Mouse (Mus musculus) stomach, embryonic 15.5 days (tissue): ENCODE data around the gene Patl2. TPM values are rescaled to one million over a fixed set of nuclear protein-coding genes. Genes with fewer than 3 reads are reported as not detected.
"Not testable (repeated sequence)": the region's sequence is repeated elsewhere in the genome, so short reads cannot be mapped to it uniquely, and the experiment has no call there.

Source experiments
- ATAC-seq: fragments of 200-750 bp; cut with Nextera tagmentation; 2 replicates; pipeline ENCODE4 v1.8.0; 2017; ENCODE audit warnings: low read depth, moderate number of reproducible peaks, moderate TSS enrichment; ENCODE audit not compliant: insufficient read depth, low FRiP score
- H3K27ac ChIP-seq: fragments of 300-500 bp; sonication (generic); 2 replicates; pipeline ENCODE4 v1.5.1; 2015; ENCODE audit warnings: mild to moderate bottlenecking, inconsistent platforms
- H3K27me3 ChIP-seq: fragments of 300-500 bp; sonication (generic); replicated peaks from 2 replicates; pipeline ENCODE4 v1.6.1; 2015; ENCODE audit warnings: inconsistent platforms
- H3K36me3 ChIP-seq: fragments of 300-500 bp; sonication (generic); 2 replicates; pipeline ENCODE4 v1.6.1; 2015; ENCODE audit warnings: inconsistent platforms
- H3K4me1 ChIP-seq: fragments of 300-500 bp; sonication (generic); 2 replicates; pipeline ENCODE4 v1.6.1; 2015; ENCODE audit warnings: inconsistent platforms
- H3K4me2 ChIP-seq: fragments of 300-500 bp; sonication (generic); 2 replicates; pipeline ENCODE4 v1.6.1; 2015; ENCODE audit warnings: mild to moderate bottlenecking, inconsistent platforms
- H3K4me3 ChIP-seq: fragments of 300-500 bp; sonication (generic); replicated peaks from 2 replicates; pipeline ENCODE4 v1.5.1; 2015; ENCODE audit warnings: inconsistent platforms
- H3K9ac ChIP-seq: fragments of 300-500 bp; sonication (generic); 2 replicates; pipeline ENCODE4 v1.6.1; 2015; ENCODE audit warnings: inconsistent platforms
- H3K9me3 ChIP-seq: fragments of 300-500 bp; sonication (generic); 2 replicates; pipeline ENCODE4 v1.6.1; 2016; ENCODE audit warnings: inconsistent platforms
- WGBS: fragments of 180-500 bp; shearing (Covaris S2); methylation state at CpG from one replicate; pipeline ENCODE4 v1.1.7; 2015; 5-methylcytosine and 5-hydroxymethylcytosine counted together
- polyA plus RNA-seq: library from polyadenylated mRNA; unstranded; fragments of >200 nt; fragmentation: Nextera tagmentation; extraction: Ambion mirVana; gene quantifications from 2 replicates; pipeline ENCODE4 v1.2.1, GENCODE M21; 2015

The Patl2 gene
- polyA plus RNA-seq, 1 experiment from 2014 or later, result not detected

- ATAC-seq, H3K9me3 ChIP-seq, H3K4me2 ChIP-seq, H3K4me1 ChIP-seq, H3K9ac ChIP-seq, H3K27ac ChIP-seq, H3K4me3 ChIP-seq, H3K27me3 ChIP-seq: not testable (repeated sequence)
- H3K36me3 ChIP-seq, result peaks cover 33% of the 10 kb centered on the region
- 77% methylated on average over 5 of the region's 5 CpGs for WGBS
Measured at GRCm38 (mm10) chr2:122097686-122098085, 88.3 kb downstream of the Patl2 start.

DNA sequence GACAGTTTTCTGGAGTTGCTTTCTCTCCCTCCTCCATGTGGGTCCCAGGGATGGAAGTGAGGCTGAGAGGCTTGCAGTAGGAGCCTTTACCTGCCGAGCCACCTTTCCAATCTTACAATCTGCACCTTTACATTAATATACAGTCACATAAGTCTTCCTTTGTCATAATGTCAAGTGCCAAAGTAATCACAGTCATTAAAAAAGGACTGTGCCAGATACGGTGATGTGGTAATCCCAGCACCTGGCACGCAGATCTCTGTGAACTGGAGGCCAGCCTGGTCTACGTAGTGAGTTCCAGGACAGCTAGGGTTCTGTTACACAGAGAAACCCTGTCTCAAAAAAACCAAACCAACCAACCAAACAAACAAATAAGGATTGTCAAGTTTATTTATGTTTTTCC lies 92.1 kb downstream of the Patl2 start:
- H3K4me3 ChIP-seq, result no peak overlapping the region
- no peak overlapping the region for H3K27ac ChIP-seq
- H3K9ac ChIP-seq, result no peak overlapping the region
- no peak overlapping the region for H3K4me2 ChIP-seq
- no peak for ATAC-seq
- no peaks in the 10 kb centered on the region for H3K4me1 ChIP-seq
- WGBS, result 86% methylated on average over 4 of the region's 4 CpGs
- H3K27me3 ChIP-seq, result no peaks in the 10 kb centered on the region
- peaks cover 40% of the 10 kb centered on the region for H3K36me3 ChIP-seq
- H3K9me3 ChIP-seq, result no peaks in the 10 kb centered on the region

GRCm38 (mm10) chr2:122086446-122086845 lies 99.5 kb downstream of the Patl2 start:
- H3K9me3 ChIP-seq, result no peaks in the 10 kb centered on the region
- peak; percentile 50; the same call in 1 of the 2 replicates for ATAC-seq
- H3K4me3 ChIP-seq, result no peak overlapping the region
- peak overlapping the region; percentile 42; the same call in 1 of the 2 replicates for H3K27ac ChIP-seq
- H3K9ac ChIP-seq, result no peak overlapping the region
- 57% methylated on average over 4 of the region's 4 CpGs for WGBS
- H3K4me2 ChIP-seq, result no peak overlapping the region
- H3K36me3 ChIP-seq, result peaks cover 22% of the 10 kb centered on the region
- H3K4me1 ChIP-seq, result peaks cover 5% of the 10 kb centered on the region; the same call in 1 of the 2 replicates
- no peaks in the 10 kb centered on the region for H3K27me3 ChIP-seq

DNA sequence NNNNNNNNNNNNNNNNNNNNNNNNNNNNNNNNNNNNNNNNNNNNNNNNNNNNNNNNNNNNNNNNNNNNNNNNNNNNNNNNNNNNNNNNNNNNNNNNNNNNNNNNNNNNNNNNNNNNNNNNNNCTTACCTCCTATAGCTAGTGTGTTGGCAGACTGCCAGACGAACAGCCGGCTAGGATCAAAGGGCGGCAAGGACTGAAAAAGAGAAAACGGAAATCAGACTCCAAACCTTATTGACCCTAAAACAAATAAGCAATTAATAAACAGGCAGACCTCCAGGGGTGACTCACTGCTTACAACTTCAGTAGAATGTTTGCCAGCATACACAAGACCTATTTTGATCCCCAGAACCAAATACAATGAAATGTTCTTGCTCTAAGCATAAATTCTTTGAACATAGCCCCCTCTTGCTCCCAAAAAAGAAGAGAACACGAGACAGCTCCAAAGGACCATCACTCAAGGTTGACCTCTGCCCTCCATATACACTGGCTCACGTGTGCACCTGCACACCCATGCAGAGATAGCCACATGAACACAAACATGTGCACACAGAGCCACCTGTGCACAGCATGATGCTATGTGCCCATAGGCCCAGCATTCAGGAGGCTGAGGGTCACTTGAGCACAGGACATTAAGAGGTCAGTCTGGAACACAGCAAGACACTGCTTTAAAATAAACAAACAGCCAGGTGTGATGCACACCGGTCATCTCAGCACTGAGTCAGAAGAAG lies 104.1 kb downstream of the Patl2 start:
- Histone ChIP-seq H3K9me3 (no peaks in the 10 kb centered on the region), H3K4me1 (peaks cover 5% of the 10 kb centered on the region; the same call in 1 of the 2 replicates), H3K36me3 (peaks cover 24% of the 10 kb centered on the region), H3K27ac (no peak overlapping the region), H3K27me3 (no peaks in the 10 kb centered on the region), H3K9ac (no peak overlapping the region), H3K4me2 (no peak overlapping the region), H3K4me3 (no peak overlapping the region)
- ATAC-seq, result peak; percentile 56; the same call in 1 of the 2 replicates
- WGBS, result 35% methylated on average over 7 of the region's 7 CpGs

Other genes starting within 250 kb of the Patl2 start
- 45.5 and 48.5 TPM in 2 replicates for gene Ctdspl2, start 230.2 kb downstream of the Patl2 start, polyA plus RNA-seq
- gene Mageb3, start 230.1 kb downstream of the Patl2 start, polyA plus RNA-seq, result 0.09 and 0.14 TPM in 2 replicates
- gene Eif3j1, start 157.6 kb downstream of the Patl2 start, polyA plus RNA-seq, result 11.4 and 12.1 TPM in 2 replicates
- 7.7 and 9.9 TPM in 2 replicates for gene Spg11, start 67.8 kb downstream of the Patl2 start, polyA plus RNA-seq
- 338 and 449 TPM in 2 replicates for gene B2m, start 38.5 kb downstream of the Patl2 start, polyA plus RNA-seq
- gene Trim69, start 25.5 kb downstream of the Patl2 start, polyA plus RNA-seq, result not detected in 2 replicates
- not detected in 2 replicates for gene Terb2, start 83 bp upstream of the Patl2 start, polyA plus RNA-seq
- 33.8 and 49.9 TPM in 2 replicates for gene Sord, start 48.6 kb upstream of the Patl2 start, polyA plus RNA-seq
- gene Duox2, start 112.3 kb upstream of the Patl2 start, polyA plus RNA-seq, result 0.15 and 0.35 TPM in 2 replicates
- gene Duoxa2, start 112.7 kb upstream of the Patl2 start, polyA plus RNA-seq, result 0.59 and 0.87 TPM in 2 replicates
- 3.1 and 6.1 TPM in 2 replicates for gene Duoxa1, start 127.5 kb upstream of the Patl2 start, polyA plus RNA-seq
- gene Duox1, start 129.5 kb upstream of the Patl2 start, polyA plus RNA-seq, result 1.0 and 2.0 TPM in 2 replicates
- gene Shf, start 183.0 kb upstream of the Patl2 start, polyA plus RNA-seq, result 2.3 and 2.6 TPM in 2 replicates
- gene Slc28a2, start 240.3 kb upstream of the Patl2 start, polyA plus RNA-seq, result 14.3 and 20.0 TPM in 2 replicates